Mouse (Mus musculus) MEL (cell line): Measurements from ENCODE around the gene Gm9918. TPM values are rescaled to one million over a fixed set of nuclear protein-coding genes. Genes with fewer than 3 reads are reported as not detected.

Experiments used
- DNase-seq: peaks from one replicate; pipeline ENCODE4 v3.0.0; 2011; ENCODE audit warnings: low read depth, low spot score
- H3K27ac ChIP-seq: 2 replicates; pipeline ENCODE4 v1.5.1; 2012; ENCODE audit warnings: low read depth, mild to moderate bottlenecking, control low read depth, low read length, moderate library complexity; ENCODE audit not compliant: control insufficient read depth
- H3K27me3 ChIP-seq, 2 experiments: fragments of 150-350 bp in 1 of 2; sonication (generic) in 1 of 2; 2 replicates each; pipeline ENCODE4 v1.6.1; 2012; ENCODE audit warnings: low read length in 2 of 2, mild to moderate bottlenecking in 2 of 2, improper control_type of control experiment in 1 of 2, moderate library complexity in 1 of 2; ENCODE audit not compliant: insufficient read depth in 2 of 2, control insufficient read depth in 1 of 2
- H3K36me3 ChIP-seq, 2 experiments: 2 replicates each; pipeline ENCODE4 v1.6.1; 2012 to 2014; ENCODE audit warnings: low read length in 2 of 2, improper control_type of control experiment in 1 of 2, inconsistent platforms in 1 of 2, mild to moderate bottlenecking in 1 of 2; ENCODE audit not compliant: insufficient read depth in 2 of 2, control insufficient read depth in 1 of 2
- H3K4me1 ChIP-seq, 2 experiments: fragments of 150-350 bp in 1 of 2; sonication (generic) in 1 of 2; 2 replicates each; pipeline ENCODE4 v1.6.1; 2012; ENCODE audit warnings: low read length in 2 of 2, improper control_type of control experiment in 1 of 2, mild to moderate bottlenecking in 1 of 2; ENCODE audit not compliant: insufficient read depth in 2 of 2, control insufficient read depth in 1 of 2
- H3K4me3 ChIP-seq, 2 experiments: fragments of 150-350 bp in 1 of 2; sonication (generic) in 1 of 2; 2 replicates each; pipeline ENCODE4 v1.5.1; 2012; ENCODE audit warnings: low read depth in 2 of 2, low read length in 2 of 2, mild to moderate bottlenecking in 2 of 2, moderate library complexity in 2 of 2, control low read depth in 1 of 2, improper control_type of control experiment in 1 of 2; ENCODE audit not compliant: control insufficient read depth in 1 of 2, insufficient read depth in 1 of 2
- H3K79me2 ChIP-seq: 2 replicates; pipeline ENCODE4 v1.6.1; 2012; ENCODE audit warnings: mild to moderate bottlenecking, low read length, moderate library complexity; ENCODE audit not compliant: control insufficient read depth, poor library complexity, insufficient read depth
- H3K9ac ChIP-seq: 2 replicates; pipeline ENCODE4 v1.6.1; 2012; ENCODE audit warnings: low read depth, mild to moderate bottlenecking, control low read depth, low read length, moderate library complexity; ENCODE audit not compliant: control insufficient read depth, poor library complexity, severe bottlenecking
- H3K9me3 ChIP-seq: fragments of 150-350 bp; sonication (generic); replicated peaks from 2 replicates; pipeline ENCODE4 v1.6.1; 2012; ENCODE audit warnings: mild to moderate bottlenecking, low read length, improper control_type of control experiment, moderate library complexity; ENCODE audit not compliant: insufficient read depth
- BHLHE40 ChIP-seq: IDR thresholded peaks from 2 replicates; pipeline ENCODE4 v1.6.1; 2012; ENCODE audit warnings: low read depth, mild to moderate bottlenecking, inconsistent platforms, low read length, improper control_type of control experiment, borderline replicate concordance
- CHD1 ChIP-seq: IDR thresholded peaks from 2 replicates; pipeline ENCODE4 v1.6.1; 2012; ENCODE audit warnings: low read depth, mild to moderate bottlenecking, inconsistent platforms, low read length, improper control_type of control experiment
- CHD2 ChIP-seq: IDR thresholded peaks from 2 replicates; pipeline ENCODE4 v1.6.1; 2011; ENCODE audit warnings: low read length, improper control_type of control experiment
- CTCF ChIP-seq, 3 experiments: IDR thresholded peaks in 2 of 3; conservative IDR thresholded peaks in 1 of 3; 2 replicates each; pipeline ENCODE4 v1.5.1; 2011 to 2012; ENCODE audit warnings: low read length in 3 of 3, low read depth in 2 of 3, mild to moderate bottlenecking in 2 of 3, improper control_type of control experiment in 1 of 3, inconsistent platforms in 1 of 3, mixed read lengths in 1 of 3, moderate library complexity in 1 of 3; ENCODE audit not compliant: control insufficient read depth in 1 of 3, insufficient read depth in 1 of 3, poor library complexity in 1 of 3, severe bottlenecking in 1 of 3
- E2F4 ChIP-seq: IDR thresholded peaks from 2 replicates; pipeline ENCODE4 v1.6.1; 2011; ENCODE audit warnings: low read depth, low read length, improper control_type of control experiment, borderline replicate concordance
- ELF1 ChIP-seq: IDR thresholded peaks from 2 replicates; pipeline ENCODE4 v1.6.1; 2014; ENCODE audit warnings: low read depth, mild to moderate bottlenecking, inconsistent platforms, low read length, improper control_type of control experiment, moderate library complexity
- EP300 ChIP-seq, 2 experiments: IDR thresholded peaks; 2 replicates each; pipeline ENCODE4 v1.6.1; 2011; ENCODE audit warnings: improper control_type of control experiment in 2 of 2, low read length in 2 of 2, low read depth in 1 of 2, mild to moderate bottlenecking in 1 of 2
- ETS1 ChIP-seq: IDR thresholded peaks from 2 replicates; pipeline ENCODE4 v1.6.1; 2012; ENCODE audit warnings: low read depth, mild to moderate bottlenecking, inconsistent platforms, low read length, improper control_type of control experiment, moderate library complexity
- GABPA ChIP-seq: IDR thresholded peaks from 2 replicates; pipeline ENCODE4 v1.6.1; 2012; ENCODE audit warnings: low read depth, mild to moderate bottlenecking, inconsistent platforms, low read length, improper control_type of control experiment, moderate library complexity
- GATA1 ChIP-seq: IDR thresholded peaks from 2 replicates; pipeline ENCODE4 v1.6.1; 2011; ENCODE audit warnings: low read depth, low read length, improper control_type of control experiment
- HCFC1 ChIP-seq: IDR thresholded peaks from 2 replicates; pipeline ENCODE4 v1.6.1; 2012; ENCODE audit warnings: low read depth, mild to moderate bottlenecking, inconsistent platforms, low read length, improper control_type of control experiment, moderate library complexity
- JUND ChIP-seq: IDR thresholded peaks from 2 replicates; pipeline ENCODE4 v1.6.1; 2011; ENCODE audit warnings: low read depth, mild to moderate bottlenecking, improper control_type of control experiment, low read length
- MAFK ChIP-seq: IDR thresholded peaks from 2 replicates; pipeline ENCODE4 v1.6.1; 2011; ENCODE audit warnings: low read depth, mild to moderate bottlenecking, low read length, improper control_type of control experiment, borderline replicate concordance
- MAX ChIP-seq: IDR thresholded peaks from 2 replicates; pipeline ENCODE4 v1.6.1; 2011; ENCODE audit warnings: low read length, improper control_type of control experiment
- MAZ ChIP-seq: IDR thresholded peaks from 2 replicates; pipeline ENCODE4 v1.6.1; 2012; ENCODE audit warnings: low read depth, mild to moderate bottlenecking, inconsistent platforms, low read length, improper control_type of control experiment
- MEF2A ChIP-seq: IDR thresholded peaks from 2 replicates; pipeline ENCODE4 v1.6.1; 2014; ENCODE audit warnings: low read depth, mild to moderate bottlenecking, inconsistent platforms, low read length, improper control_type of control experiment; ENCODE audit not compliant: poor library complexity, insufficient replicate concordance, severe bottlenecking; ENCODE audit errors: extremely low read depth
- MXI1 ChIP-seq: IDR thresholded peaks from 2 replicates; pipeline ENCODE4 v1.6.1; 2011; ENCODE audit warnings: mild to moderate bottlenecking, low read depth, low read length, improper control_type of control experiment
- MYB ChIP-seq: IDR thresholded peaks from 2 replicates; pipeline ENCODE4 v1.6.1; 2011; ENCODE audit warnings: mild to moderate bottlenecking, low read depth, low read length, improper control_type of control experiment
- MYC ChIP-seq: IDR thresholded peaks from 2 replicates; pipeline ENCODE4 v1.6.1; 2011; ENCODE audit warnings: low read depth, mild to moderate bottlenecking, low read length, improper control_type of control experiment, moderate library complexity
- NELFE ChIP-seq: IDR thresholded peaks from 2 replicates; pipeline ENCODE4 v1.6.1; 2011; ENCODE audit warnings: low read depth, low read length, improper control_type of control experiment
- NRF1 ChIP-seq: IDR thresholded peaks from 2 replicates; pipeline ENCODE4 v1.6.1; 2014; ENCODE audit warnings: low read depth, mild to moderate bottlenecking, inconsistent platforms, low read length, improper control_type of control experiment, moderate library complexity; ENCODE audit not compliant: poor library complexity, insufficient read depth, severe bottlenecking
- POLR2A ChIP-seq, 2 experiments: IDR thresholded peaks; 2 replicates each; pipeline ENCODE4 v1.6.1; 2011 to 2012; ENCODE audit warnings: low read length in 2 of 2, mild to moderate bottlenecking in 2 of 2, control low read depth in 1 of 2, improper control_type of control experiment in 1 of 2, low read depth in 1 of 2, moderate library complexity in 1 of 2; ENCODE audit not compliant: control insufficient read depth in 1 of 2, insufficient read depth in 1 of 2, poor library complexity in 1 of 2
- POLR2AphosphoS2 ChIP-seq: IDR thresholded peaks from 2 replicates; pipeline ENCODE4 v1.6.1; 2011; ENCODE audit warnings: low read length, improper control_type of control experiment
- POLR2AphosphoS5 ChIP-seq: IDR thresholded peaks from 2 replicates; pipeline ENCODE4 v1.6.1; 2012; ENCODE audit warnings: low read depth, borderline replicate concordance, mild to moderate bottlenecking, inconsistent platforms, low read length, moderate library complexity, mixed read lengths
- RAD21 ChIP-seq: IDR thresholded peaks from 2 replicates; pipeline ENCODE4 v1.6.1; 2011; ENCODE audit warnings: mild to moderate bottlenecking, low read depth, low read length, improper control_type of control experiment
- RCOR1 ChIP-seq: IDR thresholded peaks from 2 replicates; pipeline ENCODE4 v1.6.1; 2012; ENCODE audit warnings: low read depth, mild to moderate bottlenecking, inconsistent platforms, low read length, improper control_type of control experiment
- SIN3A ChIP-seq: IDR thresholded peaks from 2 replicates; pipeline ENCODE4 v1.6.1; 2012; ENCODE audit warnings: low read length, improper control_type of control experiment, inconsistent platforms
- SMC3 ChIP-seq: IDR thresholded peaks from 2 replicates; pipeline ENCODE4 v1.6.1; 2011; ENCODE audit warnings: low read depth, low read length, improper control_type of control experiment
- TBP ChIP-seq: IDR thresholded peaks from 2 replicates; pipeline ENCODE4 v1.8.0; 2011; ENCODE audit warnings: low read depth, low read length, improper control_type of control experiment
- TCF12 ChIP-seq: IDR thresholded peaks from 2 replicates; pipeline ENCODE4 v1.6.1; 2014; ENCODE audit warnings: low read depth, mild to moderate bottlenecking, inconsistent platforms, low read length, improper control_type of control experiment, moderate library complexity
- UBTF ChIP-seq: IDR thresholded peaks from 2 replicates; pipeline ENCODE4 v1.6.1; 2012; ENCODE audit warnings: low read depth, mild to moderate bottlenecking, inconsistent platforms, low read length, improper control_type of control experiment, moderate library complexity, borderline replicate concordance; ENCODE audit not compliant: insufficient read depth
- USF2 ChIP-seq, 2 experiments: IDR thresholded peaks; 2 replicates each; pipeline ENCODE4 v1.6.1; 2011 to 2012; ENCODE audit warnings: improper control_type of control experiment in 2 of 2, low read length in 2 of 2, borderline replicate concordance in 1 of 2, inconsistent platforms in 1 of 2, low read depth in 1 of 2, mild to moderate bottlenecking in 1 of 2; ENCODE audit not compliant: insufficient read depth in 1 of 2
- ZC3H11A ChIP-seq: IDR thresholded peaks from 2 replicates; pipeline ENCODE4 v1.6.1; 2012; ENCODE audit warnings: low read depth, mild to moderate bottlenecking, inconsistent platforms, low read length, improper control_type of control experiment
- ZKSCAN1 ChIP-seq: IDR thresholded peaks from 2 replicates; pipeline ENCODE4 v1.6.1; 2012; ENCODE audit warnings: low read depth, mild to moderate bottlenecking, inconsistent platforms, low read length, improper control_type of control experiment, moderate library complexity
- ZMIZ1 ChIP-seq: IDR thresholded peaks from 2 replicates; pipeline ENCODE4 v1.6.1; 2012; ENCODE audit warnings: low read depth, mild to moderate bottlenecking, inconsistent platforms, low read length, improper control_type of control experiment, moderate library complexity
- polyA plus RNA-seq, 2 experiments: library from polyadenylated mRNA; stranded (reverse) in 1 of 2; unstranded in 1 of 2; fragments of >175 nt in 1 of 2; fragments of >200 nt in 1 of 2; gene quantifications; 2 replicates each; pipeline versions ENCODE4 v1.2.1 to v1.2.4; 2012; ENCODE audit warnings: low replicate concordance in 2 of 2, low read depth in 1 of 2; ENCODE audit not compliant: insufficient read length in 2 of 2, insufficient read depth in 1 of 2, missing spikeins in 1 of 2
- total RNA-seq: library from RNA; depleted of rRNA; stranded (reverse); fragments of 300-350 nt; gene quantifications from 2 replicates; pipeline ENCODE4 v1.2.3, GENCODE M21; 2012

The Gm9918 gene
- total and polyA plus RNA-seq, 3 experiments = 0.04 TPM; not detected in 2

DNA sequence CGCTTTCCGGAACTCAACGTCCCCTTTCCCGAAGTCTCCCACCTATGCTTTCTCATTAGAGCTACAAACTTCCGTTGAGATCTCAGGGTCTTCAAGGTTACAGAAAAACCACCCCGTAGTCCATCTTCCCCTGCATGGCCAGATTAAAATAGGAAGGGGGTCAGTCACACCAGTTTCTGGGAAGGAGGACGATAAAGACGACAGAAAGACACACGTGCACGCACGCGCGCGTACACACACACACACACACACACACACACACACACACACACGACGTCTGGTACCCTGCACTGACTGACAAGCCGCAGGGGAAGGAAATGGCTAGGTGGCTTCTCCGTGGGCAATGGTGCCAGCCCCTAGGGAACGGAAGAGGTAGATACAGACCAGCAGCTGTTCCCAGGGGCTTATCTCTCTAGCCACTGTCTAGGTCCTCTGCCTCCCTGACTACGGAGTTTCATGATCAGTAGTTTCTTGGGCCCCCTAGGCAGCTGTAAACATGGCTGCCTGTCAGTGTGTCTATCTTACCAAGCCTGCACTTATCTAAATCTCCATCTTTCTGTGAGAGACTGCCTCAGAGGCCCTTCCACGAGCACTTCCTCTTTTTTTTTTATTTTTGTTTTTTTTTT is 45.3 kb upstream of the Gm9918 start:
- peak overlapping the region; percentile 4 for H3K27ac ChIP-seq
- H3K79me2 ChIP-seq = no peaks in the 10 kb centered on the region
- H3K4me3 ChIP-seq = peak overlapping the region in 1 of 2 experiments; percentile 0; a peak in 1 of 4 replicates
- no peaks in the 10 kb centered on the region for H3K27me3 ChIP-seq
- H3K9me3 ChIP-seq = no peaks in the 10 kb centered on the region
- peaks cover 8 to 25% of the 10 kb centered on the region in 2 experiments for H3K4me1 ChIP-seq
- peaks cover 0 to 14% of the 10 kb centered on the region in 2 experiments; a peak in 2 of 4 replicates for H3K36me3 ChIP-seq
- DNase-seq = peak; percentile 95
- no peak overlapping the region for H3K9ac ChIP-seq
- TF ChIP-seq NRF1 (peak; percentile 52; the same call in 1 of the 2 replicates), E2F4 (no peak), TBP (no peak), CHD1 (no peak), MAX (peak; percentile 59; the same call in 1 of the 2 replicates), SIN3A (peak; percentile 96), EP300 (IDR thresholded peaks at IDR 0.05; ENCODE audit: low read depth in 1 of 2, low read length in 2 of 2) (peak; percentile 81 to 84; a peak in 3 of 4 replicates), GATA1 (peak; percentile 94), BHLHE40 (peak; percentile 94), MEF2A (no peak), HCFC1 (peak; percentile 69; the same call in 1 of the 2 replicates), CHD2 (no peak), ELF1 (peak; percentile 55; the same call in 1 of the 2 replicates), ZKSCAN1 (no peak), USF2 (IDR thresholded peaks at IDR 0.05; ENCODE audit: borderline replicate concordance in 1 of 2, insufficient read depth in 1 of 2, low read depth in 1 of 2, low read length in 2 of 2) (no peak), POLR2AphosphoS5 (no peak), NELFE (no peak), MYB (0 out of 2 replicates have a peak, but pooled peaks have one; percentile 21), ZC3H11A (0 out of 2 replicates have a peak, but pooled peaks have one; percentile 0), SMC3 (no peak; the same call in 1 of the 2 replicates), POLR2A (IDR thresholded peaks at IDR 0.05; ENCODE audit: control insufficient read depth in 1 of 2, insufficient read depth in 1 of 2, low read depth in 1 of 2, low read length in 2 of 2, poor library complexity in 1 of 2) (no peak), RAD21 (no peak), ZMIZ1 (no peak), MXI1 (peak; percentile 82), MAZ (no peak; the same call in 1 of the 2 replicates), GABPA (0 out of 2 replicates have a peak, but pooled peaks have one; percentile 64), JUND (no peak), MAFK (0 out of 2 replicates have a peak, but pooled peaks have one; percentile 7), TCF12 (peak; percentile 89), UBTF (no peak), MYC (peak; percentile 39; the same call in 1 of the 2 replicates), CTCF (IDR thresholded peaks at IDR 0.05 in 2 of 3, conservative IDR thresholded peaks at IDR 0.05 in 1 of 3; ENCODE audit: control insufficient read depth in 1 of 3, insufficient read depth in 1 of 3, low read depth in 2 of 3, low read length in 3 of 3, poor library complexity in 1 of 3, severe bottlenecking in 1 of 3) (no peak), RCOR1 (peak; percentile 79; the same call in 1 of the 2 replicates), POLR2AphosphoS2 (no peak), ETS1 (peak; percentile 97)
